Mouse (Mus musculus) olfactory bulb, adult 2 months (tissue): ENCODE measurements around the gene Barhl2. TPM values are rescaled to one million over a fixed set of nuclear protein-coding genes. Genes with fewer than 3 reads are reported as not detected.

Experiments used
- H3K27ac ChIP-seq: fragments of 200-500 bp; 2 replicates; pipeline ENCODE4 v1.5.1; 2012; ENCODE audit warnings: low read depth, low read length; ENCODE audit not compliant: insufficient read depth
- H3K4me1 ChIP-seq: fragments of 200-500 bp; 2 replicates; pipeline ENCODE4 v1.6.1; 2012; ENCODE audit warnings: low read length; ENCODE audit not compliant: control insufficient read depth, insufficient read depth
- H3K4me3 ChIP-seq: fragments of 200-500 bp; 2 replicates; pipeline ENCODE4 v1.5.1; 2012; ENCODE audit warnings: mild to moderate bottlenecking, low read depth, low read length, moderate library complexity; ENCODE audit not compliant: insufficient read depth
- CTCF ChIP-seq: fragments of 200-500 bp; IDR thresholded peaks from 2 replicates; pipeline ENCODE4 v1.5.1; 2012; ENCODE audit warnings: low read depth, mild to moderate bottlenecking, low read length, moderate library complexity; ENCODE audit not compliant: insufficient read depth
- POLR2A ChIP-seq: fragments of 200-500 bp; IDR thresholded peaks from 2 replicates; pipeline ENCODE4 v1.6.1; 2012; ENCODE audit warnings: mild to moderate bottlenecking, low read depth, low read length, moderate library complexity; ENCODE audit not compliant: insufficient read depth
- WGBS: fragments of 180-500 bp; shearing (Covaris S2); methylation state at CpG from one replicate; pipeline ENCODE4 v1.1.7; 2018; 5-methylcytosine and 5-hydroxymethylcytosine counted together
- polyA plus RNA-seq: library from polyadenylated mRNA; stranded (reverse); fragments of >200 nt; gene quantifications from 2 replicates; pipeline ENCODE4 v1.2.4, GENCODE M21; 2012; ENCODE audit warnings: low replicate concordance; ENCODE audit not compliant: missing spikeins, insufficient read depth, insufficient read length

The Barhl2 gene
- polyA plus RNA-seq, 1 experiment = not detected

- H3K4me1 ChIP-seq = no peaks in the 10 kb centered on the region
- no peak overlapping the region for H3K4me3 ChIP-seq
- WGBS = 2% methylated on average over 25 of the region's 25 CpGs
- H3K27ac ChIP-seq = no peak overlapping the region
- TF ChIP-seq POLR2A (no peak), CTCF (no peak)
These were observed 5.8 kb upstream of the Barhl2 start for GRCm38 (mm10) chr5:106463661-106464191.

- WGBS = under 1% methylated on average over 4 of the region's 4 CpGs
- no peak overlapping the region for H3K27ac ChIP-seq
- H3K4me3 ChIP-seq = no peak overlapping the region
- no peaks in the 10 kb centered on the region for H3K4me1 ChIP-seq
- no peak for TF ChIP-seq POLR2A
- TF ChIP-seq CTCF = no peak
These were observed 3.9 kb upstream of the Barhl2 start for GRCm38 (mm10) chr5:106461913-106462312.

- Histone ChIP-seq H3K4me1 (no peaks in the 10 kb centered on the region), H3K27ac (no peak overlapping the region), H3K4me3 (no peak overlapping the region)
- TF ChIP-seq POLR2A (no peak), CTCF (no peak)
- WGBS = 18% methylated on average over 3 of the region's 3 CpGs
These were observed 3.5 kb upstream of the Barhl2 start for GRCm38 (mm10) chr5:106461431-106461830.

- Histone ChIP-seq H3K27ac (no peak overlapping the region), H3K4me1 (no peaks in the 10 kb centered on the region), H3K4me3 (no peak overlapping the region)
- WGBS = 9% methylated on average over 17 of the region's 17 CpGs
- TF ChIP-seq POLR2A (no peak), CTCF (no peak)
These were observed 2.6 kb upstream of the Barhl2 start for GRCm38 (mm10) chr5:106460535-106460934.

- no peak for TF ChIP-seq CTCF
- no peak for TF ChIP-seq POLR2A
- H3K4me3 ChIP-seq = no peak overlapping the region
- H3K27ac ChIP-seq = no peak overlapping the region
- WGBS = 2% methylated on average over 22 of the region's 22 CpGs
- no peaks in the 10 kb centered on the region for H3K4me1 ChIP-seq
These were observed 2.1 kb upstream of the Barhl2 start for GRCm38 (mm10) chr5:106460001-106460511.

DNA sequence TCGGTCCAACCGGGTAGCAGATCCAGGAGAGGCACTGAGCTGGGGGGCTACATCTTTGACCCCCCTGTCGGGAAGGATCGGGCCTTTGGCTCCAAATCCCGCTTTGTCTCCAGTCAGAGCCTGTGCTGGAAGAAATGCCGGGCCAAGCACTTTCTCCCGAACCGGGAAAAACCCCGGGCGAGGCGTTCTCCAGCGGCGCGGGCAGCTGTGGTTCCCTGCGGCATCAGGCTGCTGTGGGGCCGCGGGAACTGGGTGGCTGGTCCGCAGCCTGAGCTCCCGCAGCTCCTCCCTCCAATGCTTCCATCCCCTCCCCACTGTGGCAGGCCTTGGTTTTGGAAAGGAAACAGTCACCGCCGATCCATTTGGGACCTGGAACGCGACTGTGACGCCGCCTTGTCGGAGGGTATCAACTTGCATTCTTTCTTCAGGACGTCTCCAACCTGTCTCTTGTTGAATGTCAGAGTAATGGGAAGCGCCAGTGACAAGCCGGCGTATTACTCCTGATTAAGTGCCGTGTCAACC is 1.2 kb upstream of the Barhl2 start:
- TF ChIP-seq CTCF (no peak), POLR2A (no peak)
- WGBS = 1% methylated on average over 31 of the region's 31 CpGs
- no peak overlapping the region for H3K27ac ChIP-seq
- H3K4me3 ChIP-seq = 0 out of 2 replicates have a peak overlapping the region, but pooled peaks have one; percentile 28
- no peaks in the 10 kb centered on the region for H3K4me1 ChIP-seq

DNA sequence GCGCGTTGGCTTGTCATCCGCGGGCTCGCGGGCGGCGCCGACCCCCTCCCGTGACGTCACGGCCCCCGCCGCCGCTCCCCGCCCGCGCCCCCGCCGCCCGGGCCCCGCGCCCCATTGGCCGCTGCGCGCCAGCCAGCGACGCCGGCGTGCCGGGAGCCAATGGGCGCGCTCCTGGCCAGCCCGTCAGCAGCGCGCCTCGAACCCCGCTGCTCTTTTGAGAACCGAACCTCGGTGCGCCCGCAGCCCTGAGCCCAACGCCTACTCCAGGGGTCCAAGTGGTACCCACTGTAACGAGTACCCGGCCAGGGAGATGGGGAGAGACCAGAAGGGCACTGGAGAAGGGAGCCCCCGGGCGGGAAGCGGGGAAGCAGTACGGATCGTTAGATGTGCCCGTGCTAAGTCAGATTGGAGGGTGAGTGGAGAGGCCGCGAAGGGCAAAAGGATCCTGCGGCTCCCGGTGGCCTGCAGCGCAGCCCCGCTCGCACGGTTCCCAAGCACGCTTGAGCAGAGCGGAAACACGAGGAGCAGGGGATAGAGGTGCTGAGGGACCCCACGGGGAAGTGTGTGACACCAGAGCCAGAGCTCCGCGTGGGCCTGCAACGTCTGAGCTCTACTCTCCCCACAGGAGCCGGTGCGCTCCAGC is 632 bp upstream of the Barhl2 start:
- TF ChIP-seq POLR2A (no peak), CTCF (no peak)
- Histone ChIP-seq H3K27ac (no peak overlapping the region), H3K4me1 (no peaks in the 10 kb centered on the region), H3K4me3 (peak overlapping the region; percentile 28)
- WGBS = under 1% methylated on average over 59 of the region's 68 CpGs

DNA sequence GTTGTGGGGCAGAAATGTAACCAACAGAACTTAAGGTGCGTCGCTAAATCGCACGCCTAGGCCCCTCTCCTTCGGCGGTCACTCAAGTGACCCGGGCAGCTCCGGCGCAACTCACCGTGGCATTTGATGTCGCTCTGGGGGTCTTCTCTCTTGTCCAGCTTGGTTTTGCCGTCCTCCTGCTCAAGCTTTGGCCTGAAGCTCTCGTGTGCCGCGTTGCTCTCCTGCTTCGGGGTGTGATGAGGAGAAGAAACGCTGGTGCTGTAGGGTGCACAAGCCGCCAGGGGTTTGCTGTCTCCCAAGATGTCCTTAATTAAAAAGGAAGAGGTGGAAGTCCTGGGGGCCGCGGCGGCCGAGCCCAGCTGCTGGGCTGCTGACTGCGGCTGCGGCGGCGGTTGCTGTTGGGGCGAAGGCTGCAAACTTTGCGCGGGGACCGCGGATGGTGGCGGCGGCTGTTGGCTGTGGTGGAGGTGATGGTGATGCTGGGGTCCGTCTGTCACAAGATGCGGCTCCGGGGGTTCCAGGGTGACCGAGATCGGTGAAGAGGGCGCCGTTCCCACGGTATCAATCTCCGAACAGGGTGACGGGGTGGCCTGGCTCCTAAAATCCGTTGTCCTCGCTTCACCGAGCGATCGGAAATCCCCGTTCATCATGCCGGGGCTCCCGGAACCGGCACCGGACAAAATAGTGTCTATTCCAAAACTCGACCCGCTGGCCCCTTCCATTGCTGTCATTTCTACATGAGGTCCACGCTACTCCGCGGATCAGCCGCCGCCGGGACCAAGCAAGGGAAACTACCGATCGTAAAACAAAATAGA is 648 bp downstream of the Barhl2 start:
- Histone ChIP-seq H3K4me3 (no peak overlapping the region), H3K27ac (no peak overlapping the region), H3K4me1 (no peaks in the 10 kb centered on the region)
- TF ChIP-seq POLR2A (no peak), CTCF (no peak)
- 2% methylated on average over 63 of the region's 63 CpGs for WGBS

GRCm38 (mm10) chr5:106455984-106456383 is 2.0 kb downstream of the Barhl2 start:
- TF ChIP-seq CTCF (no peak), POLR2A (no peak)
- H3K4me3 ChIP-seq = no peak overlapping the region
- no peaks in the 10 kb centered on the region for H3K4me1 ChIP-seq
- H3K27ac ChIP-seq = no peak overlapping the region
- WGBS = 7% methylated on average over 7 of the region's 7 CpGs
